Mouse (Mus musculus): Measurements from ENCODE around the gene St5.

- no peak for TF ChIP-seq CTCF (IDR thresholded peaks at IDR 0.05)
- TF ChIP-seq EP300 (IDR thresholded peaks at IDR 0.05), result no peak
These were observed 67.2 kb downstream of the St5 start for GRCm38 (mm10) chr7:109636086-109636792.
